Mouse (Mus musculus) kidney, adult 2 months (tissue): ENCODE measurements around the gene Igsf21. TPM values are rescaled to one million over a fixed set of nuclear protein-coding genes. Genes with fewer than 3 reads are reported as not detected.

Experiments
- DNase-seq: peaks from one replicate; pipeline ENCODE4 v3.0.0; 2021
- H3K27ac ChIP-seq: fragments of 200-500 bp; 2 replicates; pipeline ENCODE4 v1.5.1; 2012; ENCODE audit warnings: low read depth, low read length, control low read depth, inconsistent platforms; ENCODE audit not compliant: insufficient read depth
- H3K27me3 ChIP-seq: fragments of 200-500 bp; replicated peaks from 2 replicates; pipeline ENCODE4 v1.6.1; 2012; ENCODE audit warnings: mild to moderate bottlenecking, moderate library complexity, low read length, inconsistent platforms; ENCODE audit not compliant: control insufficient read depth, insufficient read depth
- H3K36me3 ChIP-seq: fragments of 200-500 bp; 2 replicates; pipeline ENCODE4 v1.6.1; 2012; ENCODE audit warnings: mild to moderate bottlenecking, moderate library complexity, low read length, inconsistent platforms; ENCODE audit not compliant: control insufficient read depth, insufficient read depth
- H3K4me1 ChIP-seq: fragments of 200-500 bp; 2 replicates; pipeline ENCODE4 v1.6.1; 2011; ENCODE audit warnings: low read length; ENCODE audit not compliant: control insufficient read depth, insufficient read depth
- H3K4me3 ChIP-seq: fragments of 200-500 bp; 2 replicates; pipeline ENCODE4 v1.5.1; 2011; ENCODE audit warnings: mild to moderate bottlenecking, low read depth, low read length, control low read depth; ENCODE audit not compliant: insufficient read depth
- CTCF ChIP-seq: fragments of 200-500 bp; conservative IDR thresholded peaks from 2 replicates; pipeline ENCODE4 v1.5.1; 2011; ENCODE audit warnings: low read depth, mild to moderate bottlenecking, control low read depth, low read length, moderate library complexity, mixed read lengths; ENCODE audit not compliant: insufficient read depth, insufficient read length
- POLR2A ChIP-seq: fragments of 200-500 bp; IDR thresholded peaks from one replicate; pipeline ENCODE4 v1.6.1; 2011; ENCODE audit warnings: low read depth, low read length, control low read depth
- WGBS: fragments of 180-500 bp; shearing (Covaris S2); methylation state at CpG from one replicate; pipeline ENCODE4 v1.1.7; 2018; 5-methylcytosine and 5-hydroxymethylcytosine counted together
- polyA plus RNA-seq: library from polyadenylated mRNA; depleted of rRNA; stranded (reverse); fragments of >200 nt; gene quantifications from 2 replicates; pipeline ENCODE4 v1.2.3, GENCODE M21; 2012

The Igsf21 gene
- polyA plus RNA-seq, 1 experiment = 0.39 TPM

DNA sequence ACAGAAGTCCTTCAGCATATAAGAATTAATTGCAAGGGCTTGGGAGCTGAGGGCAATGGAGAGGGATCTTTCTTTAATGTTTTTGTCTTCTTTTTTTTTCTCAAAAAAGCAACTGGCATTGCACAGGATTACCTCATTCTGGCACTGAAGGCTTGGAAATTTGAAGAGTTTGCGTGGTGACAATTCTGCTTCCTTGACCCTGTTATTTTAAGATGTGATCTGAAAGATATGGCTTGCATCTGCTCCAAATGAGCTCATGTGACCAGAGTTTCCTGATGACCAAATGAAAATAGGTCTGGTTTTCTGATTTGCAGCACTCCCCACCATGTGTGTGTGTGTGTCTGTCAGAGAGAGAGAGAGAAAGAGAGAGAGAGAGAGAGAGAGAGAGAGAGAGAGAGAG, 74.7 kb downstream of the Igsf21 start:
- TF ChIP-seq POLR2A (no peak), CTCF (no peak)
- DNase-seq = no peak
- no peaks in the 10 kb centered on the region for H3K27me3 ChIP-seq
- WGBS = 46% methylated on average over 1 of the region's 1 CpGs
- no peaks in the 10 kb centered on the region for H3K36me3 ChIP-seq
- no peak overlapping the region for H3K4me3 ChIP-seq
- no peaks in the 10 kb centered on the region for H3K4me1 ChIP-seq
- H3K27ac ChIP-seq = no peak overlapping the region

DNA sequence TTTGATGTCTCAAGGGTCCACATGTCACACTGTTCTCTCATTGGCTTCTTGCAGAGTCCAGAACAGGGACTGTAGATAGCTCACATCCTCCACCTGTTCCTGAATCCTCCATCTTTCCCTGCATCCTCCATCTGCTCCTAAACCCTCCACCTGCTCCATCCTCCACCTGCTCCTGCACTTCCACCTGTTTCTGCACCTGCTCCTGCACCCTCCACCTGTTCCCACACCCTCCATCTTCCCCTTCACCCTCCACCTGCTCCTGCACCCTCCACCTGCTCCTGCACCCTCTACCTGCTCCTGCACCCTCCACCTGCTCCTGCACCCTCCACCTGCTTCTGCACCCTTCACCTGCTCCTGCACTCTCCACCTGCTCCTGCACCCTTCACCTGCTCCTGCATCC, 75.4 kb downstream of the Igsf21 start:
- Histone ChIP-seq H3K27ac (no peak overlapping the region), H3K4me1 (no peaks in the 10 kb centered on the region), H3K4me3 (no peak overlapping the region), H3K27me3 (no peaks in the 10 kb centered on the region), H3K36me3 (no peaks in the 10 kb centered on the region)
- TF ChIP-seq POLR2A (no peak), CTCF (no peak)
- DNase-seq = no peak

DNA sequence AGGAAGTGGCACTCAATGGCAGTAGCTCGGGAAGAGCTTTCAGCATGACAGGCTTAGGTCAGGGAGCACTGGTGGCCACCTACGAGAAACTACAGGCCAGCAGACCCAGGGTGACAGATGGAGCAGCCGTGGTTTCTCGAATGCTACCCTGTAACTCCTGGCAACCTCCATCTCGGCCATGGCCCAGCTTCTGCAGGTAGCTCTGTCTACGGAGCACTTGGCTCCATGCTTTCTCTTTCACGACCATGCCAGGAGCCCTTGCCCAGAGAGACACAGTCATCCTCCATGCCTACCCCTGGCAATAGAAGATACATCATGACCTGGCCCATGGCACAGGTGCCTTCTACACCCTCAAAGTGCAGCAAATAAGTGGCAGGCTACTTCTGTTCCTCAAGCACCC, 80.7 kb downstream of the Igsf21 start:
- Histone ChIP-seq H3K4me3 (no peak overlapping the region), H3K4me1 (no peaks in the 10 kb centered on the region), H3K36me3 (no peaks in the 10 kb centered on the region), H3K27ac (no peak overlapping the region), H3K27me3 (no peaks in the 10 kb centered on the region)
- WGBS = 74% methylated on average over 7 of the region's 7 CpGs
- no peak for DNase-seq
- no peak for TF ChIP-seq POLR2A

DNA sequence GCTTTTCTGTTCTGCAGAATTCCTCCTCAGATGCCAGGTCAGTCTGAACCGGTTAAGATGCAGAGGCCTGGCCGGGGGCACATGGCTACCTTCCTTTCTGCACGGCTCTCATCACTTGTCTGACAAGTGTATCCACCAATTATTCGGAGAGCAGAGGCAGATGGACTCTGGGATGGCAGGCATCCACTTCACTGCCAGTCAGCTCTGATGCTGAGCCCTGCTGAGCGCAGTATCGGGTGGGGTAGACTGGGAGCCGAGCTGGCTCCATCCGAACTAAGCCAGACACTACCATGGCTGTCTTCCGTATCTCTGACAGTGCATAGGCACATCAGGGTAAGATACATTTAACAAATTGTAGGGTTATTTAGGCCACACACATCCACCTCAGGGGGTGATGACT, 81.9 kb downstream of the Igsf21 start:
- 89% methylated on average over 9 of the region's 9 CpGs for WGBS
- no peaks in the 10 kb centered on the region for H3K27me3 ChIP-seq
- no peak overlapping the region for H3K4me3 ChIP-seq
- no peak for DNase-seq
- H3K4me1 ChIP-seq = no peaks in the 10 kb centered on the region
- no peak for TF ChIP-seq POLR2A
- TF ChIP-seq CTCF = no peak
- H3K36me3 ChIP-seq = no peaks in the 10 kb centered on the region
- no peak overlapping the region for H3K27ac ChIP-seq

DNA sequence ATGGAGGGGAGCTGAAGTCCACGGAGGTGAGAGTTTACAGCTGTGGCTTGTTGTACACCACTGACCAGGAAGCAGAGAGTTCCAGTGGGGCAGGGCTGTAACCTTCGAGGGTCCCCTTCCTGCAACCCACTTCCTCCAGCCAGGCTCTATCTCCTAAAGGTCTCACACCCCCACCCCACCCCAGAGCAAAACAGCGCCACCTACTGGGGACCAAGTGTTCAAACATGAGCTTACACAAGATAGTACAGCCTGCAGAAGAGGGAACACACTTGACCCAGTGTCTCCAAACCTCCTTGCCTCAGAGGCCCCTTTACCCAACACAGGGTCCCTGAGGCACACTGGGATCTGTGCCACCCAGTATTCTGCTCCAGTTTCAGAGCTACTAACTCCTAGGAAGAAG, 87.0 kb downstream of the Igsf21 start:
- WGBS = 18% methylated on average over 3 of the region's 3 CpGs
- TF ChIP-seq POLR2A (no peak), CTCF (0 out of 2 replicates have a peak, but pooled peaks have one; percentile 23)

DNA sequence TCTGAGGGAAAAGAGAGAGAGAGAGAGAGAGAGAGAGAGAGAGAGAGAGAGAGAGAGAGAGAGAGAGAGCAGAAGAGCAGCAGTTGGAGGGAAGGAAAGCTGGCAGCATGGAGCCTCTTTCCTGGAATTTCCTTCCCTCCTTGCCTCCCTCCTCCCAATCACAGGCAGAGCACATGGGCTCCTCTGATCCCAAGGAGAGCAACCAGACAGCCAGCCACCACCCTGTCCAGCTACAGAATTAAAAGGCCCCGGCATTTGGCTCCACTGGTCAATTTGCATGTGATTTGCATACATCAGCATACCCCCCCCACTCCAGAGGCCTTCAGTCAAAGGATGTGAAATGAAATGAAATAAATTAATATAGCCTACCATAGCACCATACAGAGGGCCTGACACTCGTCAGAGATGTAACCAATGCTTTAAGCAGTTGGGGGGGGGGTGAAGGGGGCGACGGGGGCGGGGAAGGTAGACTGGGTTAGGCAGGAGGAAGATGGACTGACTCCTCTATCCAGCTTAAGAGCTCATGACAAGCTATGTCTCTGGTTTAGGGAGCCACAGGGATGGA, 91.6 kb downstream of the Igsf21 start:
- no peak overlapping the region for H3K27ac ChIP-seq
- H3K4me3 ChIP-seq = no peak overlapping the region
- DNase-seq = no peak
- H3K36me3 ChIP-seq = no peaks in the 10 kb centered on the region
- no peak for TF ChIP-seq POLR2A
- no peak for TF ChIP-seq CTCF
- H3K27me3 ChIP-seq = no peaks in the 10 kb centered on the region
- H3K4me1 ChIP-seq = no peaks in the 10 kb centered on the region
- 70% methylated on average over 5 of the region's 5 CpGs for WGBS

More for the DNA sequence above, 87.0 kb downstream of the Igsf21 start:
- no peak for DNase-seq
- Histone ChIP-seq H3K36me3 (no peaks in the 10 kb centered on the region), H3K27me3 (no peaks in the 10 kb centered on the region), H3K4me3 (no peak overlapping the region), H3K4me1 (no peaks in the 10 kb centered on the region), H3K27ac (no peak overlapping the region)

DNA sequence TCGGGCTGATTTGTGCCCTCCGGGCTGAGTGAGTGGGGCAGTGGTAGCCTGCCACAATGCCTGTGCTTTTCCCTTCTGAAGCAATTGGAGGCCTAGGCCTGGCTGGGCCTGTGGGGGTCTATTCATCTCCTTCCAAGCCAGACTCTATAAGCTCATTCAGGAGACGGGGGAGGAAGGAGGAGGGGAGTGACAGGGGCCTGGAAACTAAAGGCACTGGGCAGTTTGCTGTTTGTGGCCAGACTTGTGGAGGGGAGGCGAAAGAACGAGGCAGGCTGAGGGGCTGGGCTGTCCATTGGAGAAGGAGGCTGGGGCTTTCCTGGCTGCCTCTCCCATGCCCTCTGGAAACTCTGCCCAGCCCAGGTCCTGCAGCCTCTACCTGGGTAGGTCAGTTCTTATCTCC, 92.1 kb downstream of the Igsf21 start:
- no peak overlapping the region for H3K27ac ChIP-seq
- no peak for DNase-seq
- no peak overlapping the region for H3K4me3 ChIP-seq
- H3K36me3 ChIP-seq = no peaks in the 10 kb centered on the region
- 79% methylated on average over 5 of the region's 5 CpGs for WGBS
- no peaks in the 10 kb centered on the region for H3K4me1 ChIP-seq
- H3K27me3 ChIP-seq = no peaks in the 10 kb centered on the region
- TF ChIP-seq POLR2A (no peak), CTCF (no peak)

DNA sequence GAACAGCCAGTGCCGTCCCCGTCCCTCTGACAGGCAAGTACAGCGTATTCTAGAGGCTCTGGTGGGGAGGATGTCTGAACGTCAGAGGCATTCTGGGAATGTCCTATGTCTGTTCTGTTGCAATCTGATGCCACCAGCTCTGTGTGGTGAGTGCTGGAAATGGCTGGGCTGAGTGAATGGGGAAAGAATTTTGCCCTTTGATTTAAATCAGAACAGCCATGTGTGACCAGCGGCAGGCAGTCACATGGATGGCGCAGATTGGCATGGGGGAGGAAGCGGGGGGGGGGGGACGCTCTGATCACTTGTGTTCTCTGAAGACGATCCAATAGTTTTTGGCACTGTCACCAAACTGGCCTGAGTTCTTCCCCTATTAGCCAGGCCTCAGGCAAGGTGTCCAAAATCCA, 92.9 kb downstream of the Igsf21 start:
- Histone ChIP-seq H3K27me3 (no peaks in the 10 kb centered on the region), H3K4me1 (no peaks in the 10 kb centered on the region), H3K4me3 (no peak overlapping the region), H3K36me3 (no peaks in the 10 kb centered on the region), H3K27ac (no peak overlapping the region)
- TF ChIP-seq CTCF = no peak
- TF ChIP-seq POLR2A = no peak
- no peak for DNase-seq
- WGBS = 54% methylated on average over 9 of the region's 9 CpGs
